Mouse (Mus musculus) kidney, adult 2 months (tissue): ENCODE data around the gene Fzd2.

Experiments used
- CTCF ChIP-seq: fragments of 200-500 bp; conservative IDR thresholded peaks from 2 replicates; pipeline ENCODE4 v1.5.1; 2011; ENCODE audit warnings: low read depth, mild to moderate bottlenecking, control low read depth, low read length, moderate library complexity, mixed read lengths; ENCODE audit not compliant: insufficient read depth, insufficient read length
- POLR2A ChIP-seq: fragments of 200-500 bp; IDR thresholded peaks from one replicate; pipeline ENCODE4 v1.6.1; 2011; ENCODE audit warnings: low read depth, low read length, control low read depth

DNA sequence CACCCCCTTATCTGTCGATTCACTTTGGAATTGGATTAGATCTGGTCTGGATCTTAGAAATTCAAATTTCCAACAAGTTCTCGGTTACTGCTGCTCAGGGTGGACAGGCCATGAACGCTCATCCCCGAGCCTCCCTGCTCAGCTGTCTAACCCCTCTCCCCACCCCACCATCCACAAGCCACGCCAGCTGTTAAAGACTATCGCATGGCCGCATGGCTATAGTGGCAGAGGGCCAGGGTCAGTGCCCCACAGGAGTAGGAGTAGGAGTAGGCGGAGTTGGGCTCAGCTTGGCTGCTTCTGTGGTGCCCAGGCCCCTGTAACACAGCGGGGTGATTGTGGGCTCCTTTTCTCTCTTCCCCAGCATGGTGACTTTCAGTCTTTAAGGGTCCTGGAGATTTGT is 24.3 kb downstream of the Fzd2 start:
- TF ChIP-seq CTCF (no peak), POLR2A (no peak)
